Mouse (Mus musculus) neural tube, embryonic 15.5 days (tissue): ENCODE results near the gene Axin2. TPM values are rescaled to one million over a fixed set of nuclear protein-coding genes. Genes with fewer than 3 reads are reported as not detected.

Experiments
- polyA plus RNA-seq: library from polyadenylated mRNA; unstranded; fragments of >200 nt; fragmentation: Nextera tagmentation; extraction: Ambion mirVana; gene quantifications from 2 replicates; pipeline ENCODE4 v1.2.1, GENCODE M21; 2015

The Axin2 gene
- polyA plus RNA-seq, 1 experiment from 2014 or later, result 6.3 TPM

Other genes starting within 250 kb of the Axin2 start
- not detected in 2 replicates for gene E030025P04Rik, start 224.0 kb downstream of the Axin2 start, polyA plus RNA-seq